Mouse (Mus musculus): Measurements from ENCODE around the gene Fkbp11. TPM values are rescaled to one million over a fixed set of nuclear protein-coding genes. Genes with fewer than 3 reads are reported as not detected.

The Fkbp11 gene
- 0.74 TPM for polyA plus RNA-seq (2017; shearing (Covaris generic))

DNA sequence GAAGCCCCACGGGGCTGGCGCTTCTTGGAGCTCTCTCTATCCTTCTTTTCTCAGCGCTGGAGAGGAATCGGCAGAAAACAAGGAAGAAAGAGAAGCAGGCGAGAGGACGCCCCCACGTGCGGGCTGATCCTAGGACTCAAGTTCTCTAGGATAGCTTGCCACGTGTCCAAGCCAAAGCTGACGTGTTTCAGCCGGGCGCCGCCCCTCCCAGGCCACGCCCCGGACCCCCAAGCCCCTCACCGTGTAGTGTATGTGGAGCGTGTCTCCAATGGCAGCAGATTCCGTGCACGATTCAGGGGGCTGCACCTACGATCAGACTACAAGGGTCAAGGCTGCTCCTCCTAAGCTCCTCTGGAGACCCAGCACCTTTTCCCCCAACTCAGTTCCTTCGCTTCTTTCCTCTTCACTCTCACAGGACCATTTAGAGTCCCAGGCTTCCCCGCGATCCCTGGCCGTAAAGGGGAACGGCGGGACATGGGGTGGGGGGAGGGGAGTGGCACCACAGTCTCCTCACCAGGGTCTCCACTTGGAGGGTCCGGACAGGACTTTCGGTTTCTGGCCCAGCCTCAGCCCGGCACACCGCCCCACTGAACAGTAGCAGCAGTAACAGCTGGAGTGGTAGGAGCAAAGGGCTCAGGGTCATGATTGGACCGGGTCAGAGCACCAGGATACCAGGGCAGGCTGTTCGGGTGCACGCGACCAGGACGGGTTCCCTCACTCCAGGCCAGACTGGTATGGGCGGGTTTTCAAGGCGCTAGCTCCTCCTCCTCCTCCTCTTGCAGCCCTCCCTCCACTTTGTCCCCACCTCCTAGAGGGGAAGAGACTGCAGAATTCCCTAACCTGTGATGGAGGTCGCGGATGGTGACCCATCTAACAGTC, at the start of gene Fkbp11:
TSS of gene Fkbp11 (minus strand) at position 756 of the 879 bp plus-strand sequence.

GRCm38 (mm10) chr15:98777762-98778161, 49.8 kb upstream of the Fkbp11 start, which contains the start of gene Wnt10b:
TSS of gene Wnt10b (minus strand) at chr15:98778150.

GRCm38 (mm10) chr15:98762670-98763529, 34.9 kb upstream of the Fkbp11 start, which contains the start of gene Arf3:
TSS of gene Arf3 (minus strand) at chr15:98763214.

DNA sequence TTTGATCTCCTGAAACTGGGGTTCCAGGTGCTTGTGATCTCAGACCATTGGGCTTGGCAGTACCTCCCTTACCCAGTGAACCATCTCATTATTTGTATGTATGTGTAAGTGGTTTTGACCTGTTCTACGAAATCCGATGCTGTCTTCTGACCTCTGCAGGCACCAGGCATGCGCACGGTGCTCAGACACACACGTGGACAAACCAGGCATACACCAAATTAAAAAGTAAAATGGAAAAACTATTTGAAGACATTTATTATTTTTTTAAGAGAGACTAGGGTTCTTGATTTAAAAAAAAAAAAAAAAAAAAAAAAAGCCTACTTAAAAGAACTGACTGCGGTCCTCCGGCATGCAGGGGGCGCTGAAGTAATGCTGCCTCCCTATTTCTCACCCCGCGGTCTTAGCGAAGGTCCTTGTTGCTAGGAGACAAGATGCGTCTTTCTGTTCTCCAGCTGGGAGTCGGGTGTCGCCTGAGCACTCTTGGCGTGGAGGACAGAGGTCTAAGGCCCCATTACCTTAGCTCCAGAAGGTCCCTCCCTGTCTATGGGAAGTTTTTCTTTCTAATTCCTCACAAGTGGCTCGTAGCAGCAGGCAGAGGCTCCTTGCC, 20.1 kb downstream of the Fkbp11 start, which contains the start of gene Ccdc65:
TSS of gene Ccdc65 (plus strand) at position 442 of the 607 bp plus-strand sequence.

DNA sequence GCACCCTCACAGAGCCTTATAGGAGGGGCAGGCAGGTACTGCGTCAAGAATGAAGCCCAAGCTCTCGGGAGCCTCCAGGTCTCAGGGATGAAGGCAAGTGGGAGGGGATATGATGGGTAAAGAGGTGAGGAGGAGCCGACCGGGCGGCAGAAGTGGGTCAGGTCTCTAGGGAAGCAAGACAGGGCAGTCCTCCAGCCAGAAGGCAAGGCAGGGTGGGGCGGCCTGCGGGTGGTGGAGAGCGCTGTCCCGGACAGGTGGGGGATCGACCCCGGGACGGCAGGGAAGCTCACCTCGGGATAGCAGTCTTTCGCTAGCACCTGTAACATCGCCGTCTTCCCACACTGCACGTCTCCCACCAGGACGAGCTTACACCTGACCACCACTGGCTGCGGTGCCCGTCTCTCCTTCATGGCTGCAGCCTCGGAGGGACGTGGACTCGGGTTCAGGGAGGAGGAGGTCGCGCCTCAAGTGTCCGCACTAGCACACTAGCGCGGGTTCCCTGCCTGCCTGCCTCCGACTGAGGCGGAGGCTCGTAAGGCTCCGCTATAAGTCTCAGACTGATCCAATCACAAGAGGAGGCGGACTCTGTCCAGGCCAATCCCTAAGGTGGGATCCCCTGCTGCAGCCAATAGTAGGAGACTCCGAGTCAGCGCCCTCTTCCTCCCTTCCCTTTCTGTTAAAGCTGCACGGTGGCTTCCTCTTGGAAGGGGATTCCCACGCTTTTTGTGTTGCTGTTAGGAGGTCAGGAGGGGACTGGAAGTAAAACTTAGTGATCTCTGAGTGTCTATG, 50.9 kb downstream of the Fkbp11 start, which contains the start of gene Rnd1:
TSS of gene Rnd1 (minus strand) at position 522 of the 789 bp plus-strand sequence.

Other genes with a start within 250 kb of the Fkbp11 start
- 0.24 TPM for gene Lalba, start 245.5 kb downstream of the Fkbp11 start, polyA plus RNA-seq (2017; shearing (Covaris generic))
- 0.11 TPM for gene Olfr279, start 235.8 kb downstream of the Fkbp11 start, polyA plus RNA-seq (2017; shearing (Covaris generic))
- gene Kansl2, start 193.9 kb downstream of the Fkbp11 start, polyA plus RNA-seq (2017; shearing (Covaris generic)), result 113 TPM
- gene Ccnt1, start 157.3 kb downstream of the Fkbp11 start, polyA plus RNA-seq (2017; shearing (Covaris generic)), result 64.4 TPM
- not detected for gene 4930415O20Rik, start 157.2 kb downstream of the Fkbp11 start, polyA plus RNA-seq (2017; shearing (Covaris generic))
- gene Adcy6, start 118.1 kb downstream of the Fkbp11 start, polyA plus RNA-seq (2017; shearing (Covaris generic)), result 5.2 TPM
- gene Cacnb3, start 97.4 kb downstream of the Fkbp11 start, polyA plus RNA-seq (2017; shearing (Covaris generic)), result 0.71 TPM
- gene Ddx23, start 65.3 kb downstream of the Fkbp11 start, polyA plus RNA-seq (2017; shearing (Covaris generic)), result 21.9 TPM
- 0.87 TPM for gene Rnd1, start 50.7 kb downstream of the Fkbp11 start, polyA plus RNA-seq (2017; shearing (Covaris generic))
- not detected for gene Ccdc65, start 20.0 kb downstream of the Fkbp11 start, polyA plus RNA-seq (2017; shearing (Covaris generic))
- gene Arf3, start 35.0 kb upstream of the Fkbp11 start, polyA plus RNA-seq (2017; shearing (Covaris generic)), result 148 TPM
- 0.20 TPM for gene Wnt10b, start 50.0 kb upstream of the Fkbp11 start, polyA plus RNA-seq (2017; shearing (Covaris generic))
- not detected for gene Wnt1, start 61.7 kb upstream of the Fkbp11 start, polyA plus RNA-seq (2017; shearing (Covaris generic))
- gene Ddn, start 81.3 kb upstream of the Fkbp11 start, polyA plus RNA-seq (2017; shearing (Covaris generic)), result not detected
- gene Prkag1, start 103.3 kb upstream of the Fkbp11 start, polyA plus RNA-seq (2017; shearing (Covaris generic)), result 129 TPM
- gene Kmt2d, start 143.0 kb upstream of the Fkbp11 start, polyA plus RNA-seq (2017; shearing (Covaris generic)), result 31.2 TPM
- 17.2 TPM for gene Rhebl1, start 166.3 kb upstream of the Fkbp11 start, polyA plus RNA-seq (2017; shearing (Covaris generic))
- not detected for gene Dhh, start 170.3 kb upstream of the Fkbp11 start, polyA plus RNA-seq (2017; shearing (Covaris generic))
- gene Lmbr1l, start 190.0 kb upstream of the Fkbp11 start, polyA plus RNA-seq (2017; shearing (Covaris generic)), result 70.7 TPM
- 434 TPM for gene Tuba1b, start 206.4 kb upstream of the Fkbp11 start, polyA plus RNA-seq (2017; shearing (Covaris generic))
- gene Gm49450, start 225.4 kb upstream of the Fkbp11 start, polyA plus RNA-seq (2017; shearing (Covaris generic)), result not detected
- 182 TPM for gene Tuba1a, start 225.5 kb upstream of the Fkbp11 start, polyA plus RNA-seq (2017; shearing (Covaris generic))

Measured in CD4-positive, CD25-positive, alpha-beta regulatory T cell (primary cell).